Mouse (Mus musculus) myocyte (in vitro differentiated cells): ENCODE measurements around the gene Ispd. TPM values are rescaled to one million over a fixed set of nuclear protein-coding genes. Genes with fewer than 3 reads are reported as not detected.

Experiments
- H3K27me3 ChIP-seq: one replicate; pipeline ENCODE4 v1.6.1; 2011; ENCODE audit not compliant: control insufficient read depth, insufficient read depth, insufficient read length
- H3K36me3 ChIP-seq: one replicate; pipeline ENCODE4 v1.6.1; 2011; ENCODE audit not compliant: control insufficient read depth, insufficient read depth
- H3K4me2 ChIP-seq: one replicate; pipeline ENCODE4 v1.6.1; 2011; ENCODE audit warnings: low read depth, control low read depth
- H3K4me3 ChIP-seq: one replicate; pipeline ENCODE4 v1.5.1; 2011; ENCODE audit warnings: mild to moderate bottlenecking, control low read depth, moderate library complexity
- H3K79me2 ChIP-seq: one replicate; pipeline ENCODE4 v1.6.1; 2011; ENCODE audit not compliant: control insufficient read depth, insufficient read depth
- H3ac ChIP-seq: one replicate; pipeline ENCODE4 v1.6.1; 2011; ENCODE audit not compliant: control insufficient read depth, insufficient read length
- CEBPB ChIP-seq: IDR thresholded peaks from 2 replicates; pipeline ENCODE4 v1.6.1; 2011; ENCODE audit warnings: mild to moderate bottlenecking, moderate library complexity; ENCODE audit not compliant: poor library complexity, insufficient read depth, severe bottlenecking
- E2F4 ChIP-seq: IDR thresholded peaks from one replicate; pipeline ENCODE4 v1.6.1; 2011; ENCODE audit warnings: mild to moderate bottlenecking, control low read depth, moderate library complexity; ENCODE audit not compliant: insufficient read depth
- MAX ChIP-seq: IDR thresholded peaks from one replicate; pipeline ENCODE4 v1.6.1; 2011; ENCODE audit warnings: low read depth, mild to moderate bottlenecking, control low read depth
- MYOD1 ChIP-seq, 3 experiments: IDR thresholded peaks; one replicate each; pipeline ENCODE4 v1.6.1; 2011; ENCODE audit warnings: control low read depth in 2 of 3, low read depth in 2 of 3, mild to moderate bottlenecking in 2 of 3, moderate library complexity in 1 of 3; ENCODE audit not compliant: insufficient read length in 2 of 3, control insufficient read depth in 1 of 3
- MYOG ChIP-seq, 3 experiments: IDR thresholded peaks; one replicate each; pipeline ENCODE4 v1.6.1; 2011; ENCODE audit warnings: control low read depth in 2 of 3, low read depth in 2 of 3, mild to moderate bottlenecking in 2 of 3; ENCODE audit not compliant: insufficient read length in 2 of 3, control insufficient read depth in 1 of 3, insufficient read depth in 1 of 3
- POLR2A ChIP-seq: IDR thresholded peaks from one replicate; pipeline ENCODE4 v1.6.1; 2011; ENCODE audit warnings: low read depth, mild to moderate bottlenecking, control low read depth, moderate library complexity; ENCODE audit not compliant: insufficient read length
- POLR2AphosphoS2 ChIP-seq: IDR thresholded peaks from one replicate; pipeline ENCODE4 v1.6.1; 2011; ENCODE audit warnings: low read depth, control low read depth; ENCODE audit not compliant: insufficient read length
- REST ChIP-seq: IDR thresholded peaks from one replicate; pipeline ENCODE4 v1.6.1; 2011; ENCODE audit warnings: mild to moderate bottlenecking, control low read depth, moderate library complexity; ENCODE audit not compliant: insufficient read depth, insufficient read length
- SRF ChIP-seq: IDR thresholded peaks from one replicate; pipeline ENCODE4 v1.6.1; 2011; ENCODE audit warnings: low read depth; ENCODE audit not compliant: control insufficient read depth, insufficient read length
- TCF12 ChIP-seq: IDR thresholded peaks from one replicate; pipeline ENCODE4 v1.6.1; 2011; ENCODE audit warnings: mild to moderate bottlenecking, control low read depth; ENCODE audit not compliant: poor library complexity, insufficient read depth, severe bottlenecking
- TCF3 ChIP-seq: IDR thresholded peaks from one replicate; pipeline ENCODE4 v1.6.1; 2011; ENCODE audit warnings: low read depth, control low read depth; ENCODE audit not compliant: insufficient read length
- USF1 ChIP-seq: IDR thresholded peaks from one replicate; pipeline ENCODE4 v1.6.1; 2011; ENCODE audit warnings: low read depth, mild to moderate bottlenecking, control low read depth, moderate library complexity
- polyA plus RNA-seq: library from polyadenylated mRNA; unstranded; fragments of >200 nt; fragmentation: generic; extraction: Trizol; gene quantifications from one replicate; pipeline ENCODE4 v1.2.1, GENCODE M21; 2012; ENCODE audit warnings: missing spikeins

Ispd gene
- polyA plus RNA-seq, 1 experiment, result 1.6 TPM

DNA sequence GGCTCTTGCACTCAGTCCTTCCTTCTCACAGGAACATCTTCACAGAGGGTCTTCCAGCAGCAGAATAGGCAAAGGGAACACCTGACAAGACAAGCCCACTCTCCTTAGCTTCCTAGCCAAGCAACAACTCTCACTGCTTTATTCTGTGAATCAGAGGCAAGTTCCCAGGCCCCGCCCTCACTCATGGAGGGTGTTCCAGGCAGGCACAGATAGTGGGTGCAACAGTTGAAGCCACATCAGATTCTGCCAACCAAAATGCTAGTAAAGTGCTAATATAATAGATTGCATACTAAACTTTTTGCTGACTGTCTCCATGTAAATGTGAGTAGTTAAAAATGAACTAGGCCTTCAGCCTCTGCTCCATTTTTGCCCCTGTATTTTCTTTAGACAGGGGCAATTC is 173.4 kb downstream of the Ispd start:
- no peak overlapping the region for H3K4me2 ChIP-seq
- H3K36me3 ChIP-seq, result no peaks in the 10 kb centered on the region
- H3ac ChIP-seq, result no peak overlapping the region
- no peaks in the 10 kb centered on the region for H3K27me3 ChIP-seq
- no peaks in the 10 kb centered on the region for H3K79me2 ChIP-seq
- H3K4me3 ChIP-seq, result no peak overlapping the region
- TF ChIP-seq SRF (no peak), POLR2AphosphoS2 (no peak), USF1 (no peak), E2F4 (no peak), TCF3 (no peak), MAX (no peak), MYOD1 (IDR thresholded peaks at IDR 0.05; ENCODE audit: control insufficient read depth in 1 of 3, insufficient read length in 2 of 3, low read depth in 2 of 3) (no peak), POLR2A (no peak), TCF12 (no peak), REST (no peak), CEBPB (no peak), MYOG (IDR thresholded peaks at IDR 0.05; ENCODE audit: control insufficient read depth in 1 of 3, insufficient read depth in 1 of 3, insufficient read length in 2 of 3, low read depth in 2 of 3) (no peak)

- Histone ChIP-seq H3K27me3 (no peaks in the 10 kb centered on the region), H3K4me2 (no peak overlapping the region), H3K4me3 (no peak overlapping the region), H3ac (no peak overlapping the region), H3K79me2 (no peaks in the 10 kb centered on the region), H3K36me3 (no peaks in the 10 kb centered on the region)
- TF ChIP-seq USF1 (no peak), SRF (no peak), E2F4 (no peak), REST (no peak), POLR2A (no peak), MYOG (IDR thresholded peaks at IDR 0.05; ENCODE audit: control insufficient read depth in 1 of 3, insufficient read depth in 1 of 3, insufficient read length in 2 of 3, low read depth in 2 of 3) (no peak), POLR2AphosphoS2 (no peak), MYOD1 (IDR thresholded peaks at IDR 0.05; ENCODE audit: control insufficient read depth in 1 of 3, insufficient read length in 2 of 3, low read depth in 2 of 3) (no peak), TCF12 (no peak), CEBPB (no peak)
These were observed 182.9 kb downstream of the Ispd start for GRCm38 (mm10) chr12:36564146-36564545.

DNA sequence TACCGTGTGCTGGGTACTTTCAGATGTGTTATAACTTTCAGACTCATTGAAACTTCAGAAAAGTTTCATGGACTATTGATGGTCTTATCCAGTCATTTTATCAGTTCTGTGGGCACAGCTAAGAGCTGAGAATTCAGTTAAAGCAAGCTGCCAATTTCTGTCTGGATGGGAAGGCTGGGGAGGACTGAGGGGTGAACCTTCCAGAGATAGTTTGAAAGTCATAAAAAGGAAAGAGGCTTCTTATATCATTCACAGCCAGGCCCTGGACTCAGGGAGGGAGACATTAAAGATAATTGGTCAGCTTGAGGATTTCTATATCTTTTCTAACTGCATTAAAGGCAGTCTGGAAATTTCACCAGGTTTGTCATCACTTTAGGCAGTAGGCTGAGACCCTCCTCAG is 185.7 kb downstream of the Ispd start:
- no peaks in the 10 kb centered on the region for H3K79me2 ChIP-seq

DNA sequence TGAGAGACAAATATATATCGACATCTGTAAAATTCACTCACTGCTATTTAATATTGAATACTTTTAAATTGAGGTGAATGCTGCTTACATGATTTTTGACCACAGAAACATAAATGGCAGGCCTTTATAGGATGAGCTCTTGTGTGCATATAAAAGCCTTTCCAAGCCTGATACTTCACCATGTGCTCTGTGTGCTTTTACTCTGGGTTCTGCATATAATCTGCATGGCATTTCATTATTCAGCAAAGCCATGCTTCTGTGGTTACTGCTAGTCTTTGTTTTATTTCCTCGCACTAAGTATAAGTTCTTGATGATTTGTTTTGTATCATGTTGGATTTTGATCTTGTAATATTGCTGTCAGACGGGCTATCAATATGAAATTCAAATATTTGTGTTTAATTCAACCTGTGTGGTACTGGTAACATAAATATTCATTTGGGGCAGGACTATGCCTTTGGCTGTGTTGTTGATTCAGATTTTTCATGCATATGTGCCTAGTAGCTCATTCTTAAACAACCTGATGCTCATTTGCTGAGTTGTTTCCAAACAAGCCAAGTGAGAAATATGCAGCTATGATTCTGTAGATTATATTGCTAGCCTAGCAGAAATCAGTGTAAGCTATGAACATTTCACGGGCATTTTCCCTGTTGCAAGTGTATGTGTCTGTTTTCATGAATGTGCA is 189.3 kb downstream of the Ispd start:
- no peak for TF ChIP-seq TCF3
- no peak for TF ChIP-seq SRF
- no peak for TF ChIP-seq REST
- TF ChIP-seq MYOD1 (IDR thresholded peaks at IDR 0.05; ENCODE audit: control insufficient read depth in 1 of 3, insufficient read length in 2 of 3, low read depth in 2 of 3), result no peak
- TF ChIP-seq CEBPB, result no peak
- no peak for TF ChIP-seq POLR2A
- TF ChIP-seq E2F4, result no peak
- TF ChIP-seq USF1, result no peak
- TF ChIP-seq MAX, result no peak
- TF ChIP-seq MYOG (IDR thresholded peaks at IDR 0.05; ENCODE audit: control insufficient read depth in 1 of 3, insufficient read depth in 1 of 3, insufficient read length in 2 of 3, low read depth in 2 of 3), result no peak
- no peak for TF ChIP-seq TCF12
- no peak for TF ChIP-seq POLR2AphosphoS2
- no peak overlapping the region for H3K4me3 ChIP-seq
- no peaks in the 10 kb centered on the region for H3K27me3 ChIP-seq
- H3K79me2 ChIP-seq, result no peaks in the 10 kb centered on the region
- no peak overlapping the region for H3K4me2 ChIP-seq
- H3K36me3 ChIP-seq, result no peaks in the 10 kb centered on the region
- H3ac ChIP-seq, result no peak overlapping the region

More for the DNA sequence above, 185.7 kb downstream of the Ispd start:
- H3K4me3 ChIP-seq, result no peak overlapping the region
- H3K27me3 ChIP-seq, result no peaks in the 10 kb centered on the region
- TF ChIP-seq USF1, result no peak
- H3K4me2 ChIP-seq, result no peak overlapping the region
- H3ac ChIP-seq, result no peak overlapping the region
- no peaks in the 10 kb centered on the region for H3K36me3 ChIP-seq

DNA sequence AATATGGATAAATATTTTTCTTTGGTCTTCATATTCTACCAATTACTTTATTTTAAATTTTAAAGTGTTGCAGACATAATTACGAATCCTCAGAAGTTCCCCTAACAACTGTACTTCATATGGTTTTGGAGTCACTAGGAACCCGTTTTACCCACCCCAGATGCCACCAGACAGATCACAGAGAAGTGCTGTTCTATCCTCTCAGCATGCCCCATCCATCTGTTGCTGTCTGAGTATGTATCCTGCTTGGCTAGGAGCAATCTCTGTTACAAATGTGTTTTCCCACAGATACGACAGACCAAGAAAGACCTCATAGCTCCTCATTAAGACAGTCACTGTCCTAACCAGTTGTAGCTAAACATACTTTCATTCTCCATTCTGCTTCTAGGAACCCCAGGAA is 203.6 kb downstream of the Ispd start:
- Histone ChIP-seq H3K4me2 (no peak overlapping the region), H3ac (no peak overlapping the region), H3K36me3 (no peaks in the 10 kb centered on the region), H3K4me3 (no peak overlapping the region), H3K27me3 (no peaks in the 10 kb centered on the region), H3K79me2 (no peaks in the 10 kb centered on the region)
- no peak for TF ChIP-seq USF1
- no peak for TF ChIP-seq TCF12
- no peak for TF ChIP-seq MYOG (IDR thresholded peaks at IDR 0.05; ENCODE audit: control insufficient read depth in 1 of 3, insufficient read depth in 1 of 3, insufficient read length in 2 of 3, low read depth in 2 of 3)
- TF ChIP-seq CEBPB, result no peak
- no peak for TF ChIP-seq POLR2AphosphoS2
- no peak for TF ChIP-seq POLR2A
